9 mouse cellular contexts compared by ENCODE assay signal in the genomic region with DNA sequence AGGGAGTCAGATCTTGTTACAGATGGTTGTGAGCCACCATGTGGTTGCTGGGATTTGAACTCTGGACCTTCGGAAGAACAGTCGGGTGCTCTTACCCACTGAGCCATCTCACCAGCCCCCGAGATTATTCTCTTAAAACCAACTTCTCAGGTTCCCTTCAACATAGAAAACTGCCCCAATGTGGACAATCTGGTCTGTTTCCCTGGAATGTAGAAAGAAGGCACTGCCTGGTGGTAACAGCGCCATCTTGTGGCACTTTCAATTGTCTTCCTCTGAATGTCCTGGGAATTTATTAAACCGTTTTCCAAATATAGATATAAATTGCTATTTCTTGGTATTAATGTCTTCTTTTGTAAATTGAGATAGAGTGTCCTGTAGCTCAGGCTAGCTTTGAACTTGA. TPM values are rescaled to one million over a fixed set of nuclear protein-coding genes. Genes with fewer than 3 reads are reported as not detected.
DNase-seq lines count a peak whose midpoint lies in the region; ATAC-seq and TF ChIP-seq lines count a peak whose summit lies in the region.
"Had no signal": no experiment of that assay in that cellular context is flagged by ENCODE, and none has a peak within 500 bp of the region (broad histone marks: within the 10 kb centered on the region; RNA-seq: fewer than 3 reads in every experiment).

No protein-coding gene starts in this region.

- WGBS in heart, embryonic 12.5 days = 43% methylated on average over 5 of the region's 5 CpGs
- 51% methylated on average over 5 of the region's 5 CpGs for WGBS in lung, embryonic 14.5 days

- H3K4me1 ChIP-seq in heart, embryonic 12.5 days (replicated peaks) = no peaks in the 10 kb centered on the region
- no peaks in the 10 kb centered on the region for H3K4me1 ChIP-seq in lung, embryonic 14.5 days (ENCODE audit: insufficient read depth)

- no peak overlapping the region for H3K4me3 ChIP-seq in heart, embryonic 12.5 days
- no peak overlapping the region for H3K4me3 ChIP-seq in lung, embryonic 14.5 days (ENCODE audit: low read depth, low read length)

- TF ChIP-seq CTCF in lung, embryonic 14.5 days (IDR thresholded peaks at IDR 0.05; ENCODE audit: low read depth) = peak; percentile 72

- H3K36me3 ChIP-seq in heart, embryonic 12.5 days = no peaks in the 10 kb centered on the region
- no peaks in the 10 kb centered on the region for H3K36me3 ChIP-seq in lung, embryonic 14.5 days (ENCODE audit: insufficient read depth)

- no peak overlapping the region for H3K4me2 ChIP-seq in heart, embryonic 12.5 days
- H3K4me2 ChIP-seq in lung, embryonic 14.5 days = no peak overlapping the region

- H3K27ac ChIP-seq in heart, embryonic 12.5 days (ENCODE audit: poor library complexity, severe bottlenecking) = no peak overlapping the region
- no peak overlapping the region for H3K27ac ChIP-seq in lung, embryonic 14.5 days (ENCODE audit: low read depth)

- H3K9me3 ChIP-seq in heart, embryonic 12.5 days (replicated peaks) = no peaks in the 10 kb centered on the region
- H3K9me3 ChIP-seq in lung, embryonic 14.5 days (ENCODE audit: low read depth, low read length) = no peaks in the 10 kb centered on the region

- peak; percentile 55 to 80 for DNase-seq in heart, adult 18-20 months
- DNase-seq in 3T3-L1 (ENCODE audit: low read depth, low spot score) = peak; percentile 87
- DNase-seq in adrenal gland, adult 18-20 months (ENCODE audit: low spot score in 2 of 2) = peak; percentile 51 to 57
- DNase-seq in embryo, embryonic 11 days = peak; percentile 74
- DNase-seq in kidney, postnatal 25 days = peak; percentile 51 to 84
- peak; percentile 85 for DNase-seq in lung, embryonic 14.5 days
- peak; percentile 10 for DNase-seq in telencephalon, adult 2 months (ENCODE audit: low read depth, low spot score)

- no peak for ATAC-seq in heart, embryonic 12.5 days (ENCODE audit: insufficient number of reproducible peaks, low FRiP score)
- ATAC-seq in lung, embryonic 14.5 days (ENCODE audit: insufficient read depth) = no peak

- H3K27me3 ChIP-seq in heart, embryonic 12.5 days (replicated peaks) = no peaks in the 10 kb centered on the region
- no peaks in the 10 kb centered on the region for H3K27me3 ChIP-seq in lung, embryonic 14.5 days (ENCODE audit: insufficient read depth, low read length)

- no peak overlapping the region for H3K9ac ChIP-seq in heart, embryonic 12.5 days
- no peak overlapping the region for H3K9ac ChIP-seq in lung, embryonic 14.5 days

RNA-seq across cellular contexts. Expression of a gene that starts 4.0 kb away (rescaled TPM):
- not detected for total RNA-seq in heart, adult 18-20 months (2021)
- 0.12 and 0.24 TPM in 2 replicates for polyA plus RNA-seq in heart, embryonic 12.5 days (2016; fragmentation: Nextera tagmentation; extraction: Ambion mirVana)
- not detected for total RNA-seq in adrenal gland, adult 18-20 months (2021)
- not detected in 2 replicates for polyA plus RNA-seq in lung, embryonic 14.5 days (2014; fragmentation: Nextera tagmentation; extraction: Ambion mirVana)
- total RNA-seq: layer of hippocampus, adult 8-10 months had no signal

RNA-seq across cellular contexts. Expression of a gene that starts 31.6 kb away (rescaled TPM):
- 10 to 100 TPM; 91.3 to 97.2 TPM for total RNA-seq in heart, adult 18-20 months (2021)
- polyA plus RNA-seq in heart, embryonic 12.5 days (2016; fragmentation: Nextera tagmentation; extraction: Ambion mirVana) = 74.8 and 76.8 TPM in 2 replicates
- 100 to 1,000 TPM; 146 to 187 TPM for total RNA-seq in adrenal gland, adult 18-20 months (2021)
- polyA plus RNA-seq in lung, embryonic 14.5 days (2014; fragmentation: Nextera tagmentation; extraction: Ambion mirVana) = 57.5 and 64.5 TPM in 2 replicates

Comparison
In these comparisons a context has a peak if more than half of its experiments do, and no peak if none do; other contexts are left out.
1. DNase-seq: peak in every context shown above with its lines; median percentile 87 in 3T3-L1; 85 in lung, embryonic 14.5 days; 74 in embryo, embryonic 11 days; 68 in heart, adult 18-20 months; 68 in kidney, postnatal 25 days; 54 in adrenal gland, adult 18-20 months; 10 in telencephalon, adult 2 months.